Mouse (Mus musculus) heart, postnatal 25 days (tissue): ENCODE data around the gene Nlrp4b. TPM values are rescaled to one million over a fixed set of nuclear protein-coding genes. Genes with fewer than 3 reads are reported as not detected.
"Not testable (repeated sequence)": the region's sequence is repeated elsewhere in the genome, so short reads cannot be mapped to it uniquely, and the experiment has no call there.

Experiments used
- DNase-seq: peaks from one replicate; pipeline ENCODE4 v3.0.0; 2022; ENCODE audit warnings: low spot score
- intact Hi-C: fragments of 180-260 bp; cut with DNase I; formaldehyde crosslinking; loops from one replicate; pipeline ENCODE4 v1.15.1; 2025
- total RNA-seq, 2 experiments: library from RNA; stranded (reverse); gene quantifications; 2 replicates each; pipeline ENCODE4 v1.2.3; 2021

Nlrp4b gene
- not detected for total RNA-seq

GRCm38 (mm10) chr7:10687489-10687888, at the start of gene Nlrp4b:
Nlrp4b (plus strand) TSS chr7:10687789.
- intact Hi-C loops = no loop called here
- DNase-seq = no peak

DNA sequence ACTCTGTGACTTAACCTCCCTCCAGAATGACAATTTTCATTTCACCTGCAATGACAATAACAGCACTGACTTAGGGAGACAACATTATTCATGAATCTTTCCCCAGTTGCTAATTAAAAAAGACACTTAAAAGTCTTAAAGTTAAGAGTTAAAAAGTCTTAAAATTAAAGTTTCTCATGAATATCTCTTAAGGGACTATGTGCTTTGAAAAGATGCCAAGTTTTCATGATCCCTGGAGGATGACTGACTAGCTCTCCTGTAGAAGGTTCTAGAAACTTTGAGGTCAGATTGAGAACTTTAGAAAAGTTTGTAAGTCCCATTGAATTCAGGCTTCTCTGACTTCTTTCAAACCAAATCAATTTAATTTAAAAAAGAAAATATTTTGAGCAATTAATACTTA, 66.7 kb downstream of the Nlrp4b start, which contains the start of gene Vmn1r71:
Gene Vmn1r71 (minus strand): TSS at position 101 of the 400 bp plus-strand sequence.
- DNase-seq = no peak
- intact Hi-C loops = no loop called here

GRCm38 (mm10) chr7:10757551-10757950, 70.0 kb downstream of the Nlrp4b start:
- DNase-seq, intact Hi-C loops: not testable (repeated sequence)

Other genes with a start within 250 kb of the Nlrp4b start
- not detected for gene Vmn1r67, start 244.5 kb upstream of the Nlrp4b start, total RNA-seq
- gene Zik1, start 192.4 kb upstream of the Nlrp4b start, total RNA-seq = 1 to 10 TPM; 1.8 to 2.1 TPM
- gene Vmn1r68, start 129.3 kb upstream of the Nlrp4b start, total RNA-seq = not detected
- not detected for gene Vmn1r69, start 74.1 kb upstream of the Nlrp4b start, total RNA-seq
- not detected for gene Vmn1r70, start 56.3 kb upstream of the Nlrp4b start, total RNA-seq
- gene Vmn1r71, start 66.6 kb downstream of the Nlrp4b start, total RNA-seq = not detected
- gene Zscan4b, start 217.3 kb downstream of the Nlrp4b start, total RNA-seq = not detected